Mouse (Mus musculus): Measurements from ENCODE around the gene 2210016L21Rik. TPM values are rescaled to one million over a fixed set of nuclear protein-coding genes. Genes with fewer than 3 reads are reported as not detected.

Gene 2210016L21Rik
- polyA plus RNA-seq (2012; ENCODE audit: insufficient read depth, low replicate concordance), result 16.4 and 35.8 TPM in 2 replicates

DNA sequence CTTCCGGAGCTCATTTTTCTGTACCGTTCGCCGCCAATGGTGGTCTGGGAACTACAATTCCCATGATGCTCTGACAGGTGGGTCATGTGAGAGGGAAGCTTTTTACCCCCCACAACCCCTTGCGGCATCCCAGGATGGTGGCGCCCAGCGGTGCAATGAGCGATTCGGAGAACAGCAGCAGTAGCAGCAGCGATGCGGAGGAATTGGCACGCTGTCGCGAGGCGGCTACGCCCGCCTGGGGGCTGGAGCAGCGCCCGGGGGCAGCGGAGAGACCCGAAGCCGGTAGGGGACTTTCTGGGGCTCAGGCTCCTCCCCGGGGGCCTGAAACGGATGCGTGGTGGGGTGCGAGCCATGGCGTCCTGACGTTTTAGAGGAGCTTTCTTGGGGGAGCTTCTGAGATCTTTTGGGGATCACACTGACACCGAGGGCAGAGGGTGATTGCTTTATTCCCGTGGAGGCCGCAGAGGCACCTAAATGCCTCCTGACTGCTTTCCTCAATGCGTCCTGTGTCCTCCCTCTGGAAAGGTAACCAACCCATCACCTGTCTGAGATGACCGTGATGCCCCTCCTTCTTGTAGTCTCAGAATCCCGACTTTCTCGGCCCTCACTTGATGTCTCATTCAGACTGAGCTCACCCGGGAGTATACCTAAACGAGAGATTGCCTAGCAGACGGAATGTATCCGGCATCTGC, at the start of gene 2210016L21Rik:
Gene 2210016L21Rik (plus strand): TSS at position 85 of the 692 bp plus-strand sequence.
- TF ChIP-seq FLI1 (IDR thresholded peaks at IDR 0.05; ENCODE audit: low read length) (no peak), GATA1 (IDR thresholded peaks at IDR 0.05; ENCODE audit: borderline replicate concordance, low read length) (no peak)
- Histone ChIP-seq H3K4me1 (peaks cover 18% of the 10 kb centered on the region), H3K4me3 (replicated peaks) (peak within 1 kb of the TSS; percentile 97), H3K27me3 (replicated peaks) (peaks cover 7% of the 10 kb centered on the region), H3K36me3 (replicated peaks; ENCODE audit: low read length) (peaks cover 28% of the 10 kb centered on the region), H3K9me3 (no peaks in the 10 kb centered on the region)

- TF ChIP-seq GATA1 (IDR thresholded peaks at IDR 0.05; ENCODE audit: borderline replicate concordance, low read length) (no peak), FLI1 (IDR thresholded peaks at IDR 0.05; ENCODE audit: low read length) (no peak)
- H3K4me3 ChIP-seq (replicated peaks), result no peak overlapping the region
- no peaks in the 10 kb centered on the region for H3K36me3 ChIP-seq (replicated peaks; ENCODE audit: low read length)
- H3K27me3 ChIP-seq (replicated peaks), result peaks cover 12% of the 10 kb centered on the region
- peaks cover 18% of the 10 kb centered on the region for H3K4me1 ChIP-seq
- H3K9me3 ChIP-seq, result no peaks in the 10 kb centered on the region
Measured at GRCm38 (mm10) chr5:114895542-114895941, 46.4 kb upstream of the 2210016L21Rik start.

- Histone ChIP-seq H3K9me3 (no peaks in the 10 kb centered on the region), H3K4me1 (peaks cover 18% of the 10 kb centered on the region), H3K27me3 (replicated peaks) (peaks cover 19% of the 10 kb centered on the region), H3K4me3 (replicated peaks) (peak within 1 kb of the TSS; percentile 91), H3K36me3 (replicated peaks; ENCODE audit: low read length) (no peaks in the 10 kb centered on the region)
- TF ChIP-seq GATA1 (IDR thresholded peaks at IDR 0.05; ENCODE audit: borderline replicate concordance, low read length) (no peak), FLI1 (IDR thresholded peaks at IDR 0.05; ENCODE audit: low read length) (no peak)
Measured at GRCm38 (mm10) chr5:114896688-114897373, 45.1 kb upstream of the 2210016L21Rik start, which contains the start of gene Oasl2. Oasl2 (plus strand) TSS chr5:114896936.

- peaks cover 18% of the 10 kb centered on the region for H3K4me1 ChIP-seq
- TF ChIP-seq GATA1 (IDR thresholded peaks at IDR 0.05; ENCODE audit: borderline replicate concordance, low read length), result no peak
- TF ChIP-seq FLI1 (IDR thresholded peaks at IDR 0.05; ENCODE audit: low read length), result no peak
- no peaks in the 10 kb centered on the region for H3K36me3 ChIP-seq (replicated peaks; ENCODE audit: low read length)
- no peaks in the 10 kb centered on the region for H3K9me3 ChIP-seq
- peaks cover 19% of the 10 kb centered on the region for H3K27me3 ChIP-seq (replicated peaks)
- H3K4me3 ChIP-seq (replicated peaks), result peak overlapping the region; percentile 91
Measured at GRCm38 (mm10) chr5:114897374-114897793, 44.6 kb upstream of the 2210016L21Rik start.

- Histone ChIP-seq H3K4me1 (peaks cover 18% of the 10 kb centered on the region), H3K27me3 (replicated peaks) (peaks cover 19% of the 10 kb centered on the region), H3K4me3 (replicated peaks) (no peak overlapping the region), H3K9me3 (no peaks in the 10 kb centered on the region), H3K36me3 (replicated peaks; ENCODE audit: low read length) (no peaks in the 10 kb centered on the region)
- TF ChIP-seq GATA1 (IDR thresholded peaks at IDR 0.05; ENCODE audit: borderline replicate concordance, low read length) (no peak), FLI1 (IDR thresholded peaks at IDR 0.05; ENCODE audit: low read length) (no peak)
Measured at GRCm38 (mm10) chr5:114898857-114899256, 43.1 kb upstream of the 2210016L21Rik start.

GRCm38 (mm10) chr5:114902413-114902812, 39.5 kb upstream of the 2210016L21Rik start:
- no peak overlapping the region for H3K4me3 ChIP-seq (replicated peaks)
- H3K36me3 ChIP-seq (replicated peaks; ENCODE audit: low read length), result peaks cover 18% of the 10 kb centered on the region

GRCm38 (mm10) chr5:114908598-114909305, 33.2 kb upstream of the 2210016L21Rik start:
- Histone ChIP-seq H3K4me1 (peaks cover 3% of the 10 kb centered on the region), H3K27me3 (replicated peaks) (peaks cover 6% of the 10 kb centered on the region), H3K4me3 (replicated peaks) (no peak overlapping the region), H3K9me3 (peaks cover 23% of the 10 kb centered on the region), H3K36me3 (replicated peaks; ENCODE audit: low read length) (peaks cover 18% of the 10 kb centered on the region)
- TF ChIP-seq FLI1 (IDR thresholded peaks at IDR 0.05; ENCODE audit: low read length) (no peak), GATA1 (IDR thresholded peaks at IDR 0.05; ENCODE audit: borderline replicate concordance, low read length) (no peak)

More at GRCm38 (mm10) chr5:114902413-114902812, 39.5 kb upstream of the 2210016L21Rik start:
- H3K27me3 ChIP-seq (replicated peaks), result peaks cover 23% of the 10 kb centered on the region
- no peak for TF ChIP-seq FLI1 (IDR thresholded peaks at IDR 0.05; ENCODE audit: low read length)
- TF ChIP-seq GATA1 (IDR thresholded peaks at IDR 0.05; ENCODE audit: borderline replicate concordance, low read length), result no peak
- peaks cover 5% of the 10 kb centered on the region for H3K4me1 ChIP-seq
- peaks cover 23% of the 10 kb centered on the region for H3K9me3 ChIP-seq

DNA sequence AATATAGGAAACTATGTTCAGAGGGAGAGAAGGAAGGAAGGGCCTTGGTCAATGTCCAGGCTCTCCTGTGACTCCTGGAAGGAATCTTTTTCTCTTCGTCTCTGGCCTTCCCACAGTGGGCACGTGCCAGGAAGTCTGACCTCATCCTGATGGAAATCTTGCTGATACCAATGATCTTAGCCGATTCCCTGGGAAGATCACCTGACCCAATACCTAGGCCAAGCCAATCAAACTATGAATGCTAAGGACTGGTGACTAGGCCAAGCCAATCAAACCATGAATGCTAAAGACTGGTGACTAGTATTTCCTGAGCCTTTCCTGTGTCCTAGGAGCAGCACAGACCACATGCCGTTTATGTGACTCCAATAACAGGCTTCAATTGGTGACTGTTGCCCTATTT, 28.3 kb upstream of the 2210016L21Rik start:
- TF ChIP-seq FLI1 (IDR thresholded peaks at IDR 0.05; ENCODE audit: low read length), result no peak
- TF ChIP-seq GATA1 (IDR thresholded peaks at IDR 0.05; ENCODE audit: borderline replicate concordance, low read length), result no peak
- H3K9me3 ChIP-seq, result no peaks in the 10 kb centered on the region
- no peak overlapping the region for H3K4me3 ChIP-seq (replicated peaks)
- peaks cover 19% of the 10 kb centered on the region for H3K4me1 ChIP-seq
- peaks cover 3% of the 10 kb centered on the region for H3K27me3 ChIP-seq (replicated peaks)
- H3K36me3 ChIP-seq (replicated peaks; ENCODE audit: low read length), result no peaks in the 10 kb centered on the region

DNA sequence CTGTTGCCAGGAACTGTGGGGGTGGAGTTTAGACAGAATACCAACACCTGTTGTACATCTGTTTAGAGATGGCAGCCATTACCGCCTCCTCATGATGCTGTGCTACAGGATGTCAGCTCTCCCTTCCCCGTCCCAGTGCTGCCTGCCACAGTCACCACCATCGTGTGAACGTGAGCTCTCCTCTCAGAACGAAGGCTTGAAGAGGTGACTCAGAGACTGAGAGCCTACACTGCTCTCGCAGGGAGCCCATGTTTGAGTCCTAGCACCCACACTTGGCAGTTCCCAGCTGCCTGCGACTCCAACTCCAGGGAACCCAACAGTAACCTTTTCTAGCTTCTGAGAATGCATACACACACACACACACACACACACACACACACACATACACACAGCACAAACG, 27.1 kb upstream of the 2210016L21Rik start:
- H3K4me3 ChIP-seq (replicated peaks), result peak overlapping the region; percentile 2

More for the DNA sequence above, 27.1 kb upstream of the 2210016L21Rik start:
- H3K36me3 ChIP-seq (replicated peaks; ENCODE audit: low read length), result no peaks in the 10 kb centered on the region
- H3K27me3 ChIP-seq (replicated peaks), result peaks cover 5% of the 10 kb centered on the region
- no peaks in the 10 kb centered on the region for H3K9me3 ChIP-seq
- H3K4me1 ChIP-seq, result peaks cover 19% of the 10 kb centered on the region
- TF ChIP-seq GATA1 (IDR thresholded peaks at IDR 0.05; ENCODE audit: borderline replicate concordance, low read length) (no peak), FLI1 (IDR thresholded peaks at IDR 0.05; ENCODE audit: low read length) (no peak)
